Mouse (Mus musculus): ENCODE measurements at regions not wholly inside any gene's neighbourhood (a gene's known extent, or its start where the extent isn't known, plus 50 kb on each side); places are given as distances from the start of the nearest gene placed in this dataset.

DNA sequence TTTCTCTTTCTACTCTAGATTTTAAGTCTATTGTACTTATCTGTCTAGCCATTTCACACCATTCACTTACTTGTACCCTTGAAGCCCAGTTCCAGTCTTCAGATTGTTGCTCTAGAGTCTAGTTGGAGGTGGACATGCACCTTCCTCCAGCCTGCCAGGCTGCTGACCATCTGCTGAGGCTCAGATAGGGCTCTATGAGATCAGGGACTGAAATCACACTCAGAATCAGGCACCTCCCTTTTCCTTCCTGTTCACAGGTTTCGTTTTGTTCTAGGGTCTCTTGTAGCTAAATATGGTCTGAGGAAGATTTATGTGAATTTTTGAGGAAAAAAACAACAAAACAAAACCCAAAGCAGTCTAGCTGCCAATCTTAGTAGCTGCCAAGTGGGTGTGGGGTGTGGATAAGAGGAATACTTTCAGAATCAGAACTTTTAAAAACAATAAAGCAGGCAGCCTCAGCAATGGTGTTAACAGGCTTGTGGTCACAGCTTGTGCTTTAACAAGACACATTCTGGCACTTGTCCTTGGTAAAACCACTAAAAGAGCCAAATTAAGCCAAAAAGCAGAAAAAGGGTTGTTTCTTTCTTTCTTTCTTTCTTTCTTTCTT lies 225.9 kb upstream of the Gvin1 start:
- peak; percentile 94 for ATAC-seq (replicated peaks; ENCODE audit: poor library complexity, severe bottlenecking)

Data from granulocyte monocyte progenitor cell, adult 5-6 weeks (primary cell).